In the genomic region with DNA sequence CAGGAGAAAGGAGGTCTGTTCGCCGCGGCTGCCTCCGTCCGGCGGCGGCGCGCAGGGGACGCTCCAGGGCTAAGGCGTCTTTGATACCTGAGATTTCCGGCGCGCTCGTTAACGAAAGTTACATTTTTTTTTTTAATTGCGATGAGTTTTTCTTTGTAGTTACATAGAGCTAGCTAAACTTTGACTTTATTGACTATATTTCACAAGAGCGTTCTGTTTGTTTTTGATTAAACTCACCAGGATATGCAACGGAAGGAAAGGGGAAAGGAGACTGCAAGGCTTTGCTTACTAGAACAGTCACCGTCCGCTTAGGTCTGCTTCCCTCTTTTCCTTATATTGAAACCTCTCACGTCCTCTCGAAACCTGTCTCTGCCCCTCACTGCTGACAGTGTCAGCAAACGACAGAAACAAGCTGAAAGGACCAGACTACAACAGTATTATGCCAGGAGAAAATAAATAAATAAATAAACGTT, we compare ENCODE assay signal across 8 mouse cellular contexts. TPM values are rescaled to one million over a fixed set of nuclear protein-coding genes. Genes with fewer than 3 reads are reported as not detected.
DNase-seq lines count a peak whose midpoint lies in the region; ATAC-seq and TF ChIP-seq lines count a peak whose summit lies in the region.

A gene (minus strand): TSS at position 25 of the 473 bp plus-strand sequence.

- ATAC-seq in lung, embryonic 14.5 days (ENCODE audit: insufficient read depth) = peak; percentile 8
- no peak; the same call in 1 of the 2 replicates for ATAC-seq in embryonic facial prominence, embryonic 11.5 days (replicated peaks; ENCODE audit: insufficient number of reproducible peaks, low FRiP score, low TSS enrichment, low read depth)
- ATAC-seq in limb, embryonic 11.5 days (ENCODE audit: insufficient number of reproducible peaks, low FRiP score, low TSS enrichment, low read depth) = peak; percentile 24
- peak; percentile 21 for ATAC-seq in neural tube, embryonic 11.5 days (ENCODE audit: insufficient read depth, low FRiP score, low TSS enrichment)
- ATAC-seq in monocyte, adult 5-6 weeks (replicated peaks; ENCODE audit: insufficient number of reproducible peaks, low FRiP score, low TSS enrichment, poor library complexity, severe bottlenecking) = no peak

- intact Hi-C loops in heart, postnatal 10 days (cut with DNase I) = loop anchor here (1.0 to 10.0 kb wide), 5 partner anchors 97 to 359 kb away; no protein-coding TSS in a partner anchor

- peaks cover 4% of the 10 kb centered on the region; the same call in 1 of the 2 replicates for H3K4me1 ChIP-seq in lung, embryonic 14.5 days (ENCODE audit: insufficient read depth)
- H3K4me1 ChIP-seq in embryonic facial prominence, embryonic 11.5 days (ENCODE audit: control insufficient read depth, insufficient read depth, low read length) = no peaks in the 10 kb centered on the region
- peaks cover 11% of the 10 kb centered on the region; the same call in 1 of the 2 replicates for H3K4me1 ChIP-seq in limb, embryonic 11.5 days (ENCODE audit: control insufficient read depth, insufficient read depth, low read length)
- H3K4me1 ChIP-seq in neural tube, embryonic 11.5 days (ENCODE audit: control insufficient read depth, insufficient read depth, low read length) = peaks cover 9% of the 10 kb centered on the region; the same call in 1 of the 2 replicates

- DNase-seq in lung, embryonic 14.5 days = no peak
- no peak for DNase-seq in lung, adult 18-20 months
- DNase-seq in embryonic facial prominence, embryonic 11.5 days (ENCODE audit: low spot score) = no peak
- DNase-seq in heart, postnatal 10 days = no peak
- peak; percentile 57 for DNase-seq in limb, embryonic 11.5 days (ENCODE audit: low spot score)
- DNase-seq in neural tube, embryonic 11.5 days (ENCODE audit: low spot score) = peak; percentile 32
- DNase-seq in spleen, adult 12 weeks (ENCODE audit: low spot score) = no peak

- no peaks in the 10 kb centered on the region for H3K27me3 ChIP-seq in lung, embryonic 14.5 days (ENCODE audit: insufficient read depth, low read length)
- no peaks in the 10 kb centered on the region for H3K27me3 ChIP-seq in embryonic facial prominence, embryonic 11.5 days (ENCODE audit: control insufficient read depth, insufficient read depth, low read length)
- no peaks in the 10 kb centered on the region for H3K27me3 ChIP-seq in limb, embryonic 11.5 days (ENCODE audit: control insufficient read depth, insufficient read depth, low read length)
- no peaks in the 10 kb centered on the region for H3K27me3 ChIP-seq in neural tube, embryonic 11.5 days (ENCODE audit: control insufficient read depth, insufficient read depth, low read length)

- H3K9me3 ChIP-seq in lung, embryonic 14.5 days (ENCODE audit: low read depth, low read length) = no peaks in the 10 kb centered on the region
- no peaks in the 10 kb centered on the region for H3K9me3 ChIP-seq in embryonic facial prominence, embryonic 11.5 days (replicated peaks; ENCODE audit: control insufficient read depth, low read length)
- no peaks in the 10 kb centered on the region for H3K9me3 ChIP-seq in limb, embryonic 11.5 days (ENCODE audit: control insufficient read depth, low read length)
- no peaks in the 10 kb centered on the region for H3K9me3 ChIP-seq in neural tube, embryonic 11.5 days (ENCODE audit: control insufficient read depth, low read length)

- H3K4me3 ChIP-seq in lung, embryonic 14.5 days (ENCODE audit: low read depth, low read length) = peak within 1 kb of the TSS; percentile 92
- H3K4me3 ChIP-seq in embryonic facial prominence, embryonic 11.5 days (ENCODE audit: low read depth, low read length) = peak within 1 kb of the TSS; percentile 98
- peak within 1 kb of the TSS; percentile 95 for H3K4me3 ChIP-seq in limb, embryonic 11.5 days (ENCODE audit: low read depth, low read length)
- peak within 1 kb of the TSS; percentile 84 for H3K4me3 ChIP-seq in neural tube, embryonic 11.5 days (ENCODE audit: low read depth, low read length)

- peak within 1 kb of the TSS; percentile 96 for H3K9ac ChIP-seq in lung, embryonic 14.5 days
- peak within 1 kb of the TSS; percentile 99 for H3K9ac ChIP-seq in embryonic facial prominence, embryonic 11.5 days (replicated peaks; ENCODE audit: low read length)
- H3K9ac ChIP-seq in limb, embryonic 11.5 days (ENCODE audit: low read length) = peak within 1 kb of the TSS; percentile 98
- peak within 1 kb of the TSS; percentile 95 for H3K9ac ChIP-seq in neural tube, embryonic 11.5 days (ENCODE audit: low read length)

- peak within 1 kb of the TSS; percentile 100 for H3K27ac ChIP-seq in lung, embryonic 14.5 days (ENCODE audit: low read depth)
- peak within 1 kb of the TSS; percentile 100 for H3K27ac ChIP-seq in embryonic facial prominence, embryonic 11.5 days (replicated peaks; ENCODE audit: low read depth, low read length)
- peak within 1 kb of the TSS; percentile 100 for H3K27ac ChIP-seq in limb, embryonic 11.5 days (replicated peaks; ENCODE audit: low read depth, low read length)
- H3K27ac ChIP-seq in neural tube, embryonic 11.5 days (ENCODE audit: low read depth, low read length) = peak within 1 kb of the TSS; percentile 99

- under 1% methylated on average over 25 of the region's 25 CpGs for WGBS in lung, embryonic 14.5 days
- WGBS in embryonic facial prominence, embryonic 11.5 days = 0% methylated on average over 25 of the region's 25 CpGs
- under 1% methylated on average over 25 of the region's 25 CpGs for WGBS in limb, embryonic 11.5 days
- under 1% methylated on average over 25 of the region's 25 CpGs for WGBS in neural tube, embryonic 11.5 days

- no peaks in the 10 kb centered on the region for H3K36me3 ChIP-seq in lung, embryonic 14.5 days (ENCODE audit: insufficient read depth)
- no peaks in the 10 kb centered on the region for H3K36me3 ChIP-seq in embryonic facial prominence, embryonic 11.5 days (replicated peaks; ENCODE audit: control insufficient read depth, insufficient read depth, low read depth, low read length)
- no peaks in the 10 kb centered on the region for H3K36me3 ChIP-seq in limb, embryonic 11.5 days (ENCODE audit: control insufficient read depth, insufficient read depth, low read length)
- H3K36me3 ChIP-seq in neural tube, embryonic 11.5 days (ENCODE audit: control insufficient read depth, insufficient read depth, low read length) = no peaks in the 10 kb centered on the region

- H3K4me2 ChIP-seq in lung, embryonic 14.5 days = peak within 1 kb of the TSS; percentile 84
- H3K4me2 ChIP-seq in embryonic facial prominence, embryonic 11.5 days (ENCODE audit: low read depth, low read length) = peak within 1 kb of the TSS; percentile 49
- H3K4me2 ChIP-seq in limb, embryonic 11.5 days (ENCODE audit: low read depth, severe bottlenecking) = peak within 1 kb of the TSS; percentile 78
- peak within 1 kb of the TSS; percentile 69 for H3K4me2 ChIP-seq in neural tube, embryonic 11.5 days (ENCODE audit: low read depth)

- peak; percentile 28; the same call in 1 of the 2 replicates for TF ChIP-seq CTCF in lung, embryonic 14.5 days (IDR thresholded peaks at IDR 0.05; ENCODE audit: low read depth)

RNA-seq across cellular contexts. Expression of the gene that starts here (rescaled TPM):
- 83.2 and 83.3 TPM in 2 replicates for polyA plus RNA-seq in lung, embryonic 14.5 days (2014; fragmentation: Nextera tagmentation; extraction: Ambion mirVana)
- 107 and 113 TPM in 2 replicates for polyA plus RNA-seq in embryonic facial prominence, embryonic 11.5 days (2014; fragmentation: Nextera tagmentation; extraction: Ambion mirVana)
- 100 to 1,000 TPM; 102 to 112 TPM for total RNA-seq in heart, postnatal 10 days (2021)
- polyA plus RNA-seq in limb, embryonic 11.5 days (2014; fragmentation: Nextera tagmentation; extraction: Ambion mirVana) = 87.9 and 108 TPM in 2 replicates
- 85.0 and 86.5 TPM in 2 replicates for polyA plus RNA-seq in neural tube, embryonic 11.5 days (2014; fragmentation: Nextera tagmentation; extraction: Ambion mirVana)
- total RNA-seq in monocyte, adult 5-6 weeks (2017) = 0.10 to 1.5 TPM (median 0.75 TPM) in 3 replicates

Comparison
In these comparisons a context has a peak if more than half of its experiments do, and no peak if none do; other contexts are left out.
1. RNA of the gene that starts here (total RNA-seq): 102 to 112 TPM in heart, postnatal 10 days; 0.10 to 1.5 TPM in monocyte, adult 5-6 weeks; every median in the first group is over 10 times any median in the second.
2. ATAC-seq: peak in lung, embryonic 14.5 days (single experiment), limb, embryonic 11.5 days (single experiment) and neural tube, embryonic 11.5 days (single experiment); none in embryonic facial prominence, embryonic 11.5 days (single experiment) and monocyte, adult 5-6 weeks (single experiment).
3. DNase-seq: peak in limb, embryonic 11.5 days (single experiment) and neural tube, embryonic 11.5 days (single experiment); none in lung, embryonic 14.5 days (single experiment), lung, adult 18-20 months (0 of 2), embryonic facial prominence, embryonic 11.5 days (single experiment), heart, postnatal 10 days (0 of 2) and spleen, adult 12 weeks (single experiment).
4. Peak in every context shown above with its lines, with median percentiles within 50 percentile points of each other: H3K27ac ChIP-seq, H3K4me2 ChIP-seq, H3K4me3 ChIP-seq and H3K9ac ChIP-seq.